Mouse (Mus musculus) C2C12 (cell line): Measurements from ENCODE around the gene Klri1.

Experiments used
- CTCF ChIP-seq: IDR thresholded peaks from one replicate; pipeline ENCODE4 v1.5.1; 2011; ENCODE audit not compliant: control insufficient read depth, insufficient read depth, insufficient read length
- MAX ChIP-seq: IDR thresholded peaks from one replicate; pipeline ENCODE4 v1.6.1; 2011; ENCODE audit warnings: mild to moderate bottlenecking, control low read depth
- USF1 ChIP-seq: IDR thresholded peaks from one replicate; pipeline ENCODE4 v1.6.1; 2011; ENCODE audit warnings: low read depth, mild to moderate bottlenecking, control low read depth, moderate library complexity

DNA sequence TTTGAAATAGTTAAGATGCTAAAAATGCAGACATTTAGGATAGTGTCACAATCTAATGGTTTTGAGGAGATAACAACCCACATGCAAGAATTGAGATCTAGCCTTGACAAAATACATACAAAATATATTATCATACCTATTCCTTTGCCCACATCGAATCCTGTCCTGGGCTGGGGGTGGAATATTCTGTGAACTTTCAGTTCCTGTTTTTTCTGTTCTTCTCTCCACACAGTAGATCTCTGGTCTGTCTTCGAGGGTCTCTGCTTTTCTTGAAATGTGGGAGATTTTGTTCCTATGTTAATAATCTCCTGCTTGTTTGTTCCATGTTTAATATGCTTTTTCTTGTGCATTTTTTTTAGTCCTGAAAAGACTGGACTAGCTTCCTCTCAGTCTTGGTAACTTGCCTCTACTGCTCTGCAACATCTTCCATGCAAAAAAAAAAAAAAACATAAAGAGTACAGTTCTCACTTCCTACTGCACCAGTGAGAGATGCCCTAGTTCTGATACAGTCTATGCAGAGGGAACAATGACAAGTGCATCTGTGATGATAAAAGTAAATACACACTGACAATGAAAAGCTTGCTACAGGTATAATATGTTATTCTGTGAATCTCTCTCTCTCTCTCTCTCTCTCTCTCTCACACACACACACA is 23.3 kb upstream of the Klri1 start, which contains the start of gene Klri2:
- TF ChIP-seq CTCF (no peak), MAX (no peak), USF1 (no peak)
